Mouse (Mus musculus): ENCODE measurements around the gene H2al1f.
"Not testable (repeated sequence)": the region's sequence is repeated elsewhere in the genome, so short reads cannot be mapped to it uniquely, and the experiment has no call there.

H2al1f gene

GRCm38 (mm10) chrX:11314858-11315257 lies at the start of gene H2al1f:
H2al1f (plus strand) TSS chrX:11315158.
- not testable (repeated sequence) for DNase-seq (ENCODE audit: low read depth in 2 of 2, low spot score in 2 of 2)

DNA sequence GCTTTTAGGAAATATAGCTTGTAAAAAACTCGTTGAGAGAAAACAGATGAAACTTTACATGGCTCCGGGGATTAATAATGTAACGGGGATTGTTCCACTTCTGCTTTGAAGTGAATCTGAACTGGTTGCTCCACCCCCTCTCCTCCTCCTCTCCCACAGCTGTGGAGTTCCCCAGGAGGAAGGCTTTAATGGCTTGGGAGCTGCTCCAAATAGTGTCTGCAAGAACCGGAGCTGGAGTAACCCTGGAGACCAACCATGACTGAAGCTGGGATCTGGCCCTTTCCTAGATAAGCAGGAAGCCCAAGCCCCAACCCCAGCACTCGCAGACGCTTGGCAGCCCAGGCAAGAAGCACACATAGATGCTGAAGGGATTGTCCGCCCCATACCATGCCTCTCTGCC lies 47.2 kb upstream of the H2al1f start:
- DNase-seq (ENCODE audit: low read depth in 2 of 2, low spot score in 2 of 2): no peak

- DNase-seq (ENCODE audit: low read depth in 2 of 2, low spot score in 2 of 2): no peak
Observed at GRCm38 (mm10) chrX:11269074-11269473, 45.9 kb upstream of the H2al1f start.

DNA sequence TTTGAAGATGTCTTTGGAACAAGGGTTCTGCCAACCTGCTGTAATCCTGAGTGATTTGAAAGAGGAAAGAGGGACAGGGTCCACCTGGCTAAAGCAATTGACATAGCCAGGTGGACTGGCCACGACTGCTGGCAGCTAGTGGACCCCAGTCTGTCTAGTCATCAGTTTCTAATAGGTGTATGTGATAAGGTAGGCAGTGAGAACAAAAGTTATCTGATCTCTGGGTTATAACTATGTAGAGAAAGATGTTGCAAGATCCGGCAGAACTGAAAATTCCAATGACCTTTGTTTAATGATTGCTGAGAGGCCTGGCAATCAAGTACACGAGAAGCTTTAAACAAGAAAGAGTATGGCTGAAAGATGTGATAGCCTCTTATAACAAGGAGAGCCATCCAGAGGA lies 41.8 kb upstream of the H2al1f start:
- DNase-seq (ENCODE audit: low read depth in 2 of 2, low spot score in 2 of 2): no peak

GRCm38 (mm10) chrX:11277083-11277482 lies 37.9 kb upstream of the H2al1f start:
- no peak for DNase-seq (ENCODE audit: low read depth in 2 of 2, low spot score in 2 of 2)

- DNase-seq (ENCODE audit: low read depth in 2 of 2, low spot score in 2 of 2): no peak
Observed at GRCm38 (mm10) chrX:11280741-11281140, 34.2 kb upstream of the H2al1f start.

- DNase-seq (ENCODE audit: low read depth in 2 of 2, low spot score in 2 of 2): no peak
Observed at GRCm38 (mm10) chrX:11288306-11288882, 26.6 kb upstream of the H2al1f start.

- DNase-seq (ENCODE audit: low read depth in 2 of 2, low spot score in 2 of 2): no peak
Observed at GRCm38 (mm10) chrX:11289244-11289643, 25.7 kb upstream of the H2al1f start.

- not testable (repeated sequence) for DNase-seq (ENCODE audit: low read depth in 2 of 2, low spot score in 2 of 2)
Observed at GRCm38 (mm10) chrX:11298957-11299356, 16.0 kb upstream of the H2al1f start, which contains the start of gene H2al1a. H2al1a (plus strand) TSS chrX:11299257.

DNA sequence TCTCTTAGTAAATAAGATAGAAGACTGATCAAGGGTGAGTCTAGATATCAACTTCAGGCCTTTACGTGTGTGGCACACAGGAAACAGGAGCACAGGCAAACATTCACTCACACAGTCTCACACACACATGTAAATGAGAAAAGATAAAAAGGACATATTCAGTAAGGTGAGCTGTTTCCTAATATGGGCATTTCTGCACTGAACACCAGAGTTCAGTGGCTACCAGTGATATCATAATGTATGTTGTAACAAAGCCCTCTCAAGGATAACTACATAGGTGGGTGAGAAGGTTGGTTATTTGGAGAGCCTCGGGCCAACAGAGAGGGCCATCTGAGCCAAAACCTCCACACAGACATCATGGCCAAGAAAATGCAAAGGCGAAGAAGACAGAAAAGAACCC lies 12.8 kb upstream of the H2al1f start, which contains the start of gene H2al1b:
Gene H2al1b (plus strand): TSS at position 301 of the 400 bp plus-strand sequence.
- not testable (repeated sequence) for DNase-seq (ENCODE audit: low read depth in 2 of 2, low spot score in 2 of 2)

- DNase-seq (ENCODE audit: low read depth in 2 of 2, low spot score in 2 of 2): not testable (repeated sequence)
Observed at GRCm38 (mm10) chrX:11305355-11305754, 9.6 kb upstream of the H2al1f start, which contains the start of gene H2al1c. H2al1c (plus strand) TSS chrX:11305655.

DNA sequence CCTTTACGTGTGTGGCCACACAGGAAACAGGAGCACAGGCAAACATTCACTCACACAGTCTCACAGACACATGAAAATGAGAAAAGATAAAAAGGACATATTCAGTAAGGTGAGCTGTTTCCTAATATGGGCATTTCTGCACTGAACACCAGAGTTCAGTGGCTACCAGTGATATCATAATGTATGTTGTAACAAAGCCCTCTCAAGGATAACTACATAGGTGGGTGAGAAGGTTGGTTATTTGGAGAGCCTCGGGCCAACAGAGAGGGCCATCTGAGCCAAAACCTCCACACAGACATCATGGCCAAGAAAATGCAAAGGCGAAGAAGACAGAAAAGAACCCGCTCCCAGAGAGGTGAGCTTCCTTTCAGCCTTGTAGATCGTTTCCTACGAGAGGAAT lies 6.4 kb upstream of the H2al1f start, which contains the start of gene H2al1d:
Gene H2al1d (plus strand): TSS at position 301 of the 400 bp plus-strand sequence.
- DNase-seq (ENCODE audit: low read depth in 2 of 2, low spot score in 2 of 2): not testable (repeated sequence)

GRCm38 (mm10) chrX:11311634-11312033 lies 3.3 kb upstream of the H2al1f start, which contains the start of gene H2al1e:
H2al1e (plus strand) TSS chrX:11311934.
- DNase-seq (ENCODE audit: low read depth in 2 of 2, low spot score in 2 of 2): not testable (repeated sequence)

- not testable (repeated sequence) for DNase-seq (ENCODE audit: low read depth in 2 of 2, low spot score in 2 of 2)
Observed at GRCm38 (mm10) chrX:11317956-11318355, 3.0 kb downstream of the H2al1f start, which contains the start of gene H2al1g. H2al1g (plus strand) TSS chrX:11318256.

GRCm38 (mm10) chrX:11321192-11321591 lies 6.2 kb downstream of the H2al1f start, which contains the start of gene H2al1h:
H2al1h (plus strand) TSS chrX:11321492.
- DNase-seq (ENCODE audit: low read depth in 2 of 2, low spot score in 2 of 2): not testable (repeated sequence)

GRCm38 (mm10) chrX:11324359-11324758 lies 9.4 kb downstream of the H2al1f start, which contains the start of gene H2al1i:
H2al1i (plus strand) TSS chrX:11324659.
- not testable (repeated sequence) for DNase-seq (ENCODE audit: low read depth in 2 of 2, low spot score in 2 of 2)

DNA sequence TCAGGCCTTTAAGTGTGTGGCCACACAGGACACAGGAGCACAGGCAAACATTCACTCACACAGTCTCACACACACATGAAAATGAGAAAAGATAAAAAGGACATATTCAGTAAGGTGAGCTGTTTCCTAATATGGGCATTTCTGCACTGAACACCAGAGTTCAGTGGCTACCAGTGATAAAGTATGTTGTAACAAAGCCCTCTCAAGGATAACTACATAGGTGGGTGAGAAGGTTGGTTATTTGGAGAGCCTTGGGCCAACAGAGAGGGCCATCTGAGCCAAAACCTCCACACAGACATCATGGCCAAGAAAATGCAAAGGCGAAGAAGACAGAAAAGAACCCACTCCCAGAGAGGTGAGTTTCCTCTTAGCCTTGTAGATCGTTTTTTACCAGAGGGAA lies 12.6 kb downstream of the H2al1f start, which contains the start of gene H2al1j:
Gene H2al1j (plus strand): TSS at position 301 of the 400 bp plus-strand sequence.
- DNase-seq (ENCODE audit: low read depth in 2 of 2, low spot score in 2 of 2): not testable (repeated sequence)

DNA sequence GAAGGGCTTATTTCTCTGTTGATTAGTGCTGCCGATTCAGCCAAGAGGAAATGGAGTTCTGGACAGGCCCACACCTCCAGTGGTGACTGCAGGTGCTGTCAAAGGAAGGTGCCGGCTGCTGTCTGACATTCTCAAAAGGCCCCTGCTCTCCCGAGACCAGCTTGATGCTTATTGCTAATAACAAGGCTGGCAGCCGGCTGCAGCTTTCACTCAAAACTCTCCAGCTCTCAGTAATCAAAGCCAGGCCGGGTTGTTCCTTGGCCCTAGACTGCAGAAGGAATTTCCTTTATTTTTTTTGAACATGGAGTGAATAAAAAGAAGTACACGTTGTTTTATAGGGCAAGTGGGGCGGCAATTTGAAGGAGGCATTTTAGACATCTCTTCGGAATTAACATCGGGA lies 30.8 kb downstream of the H2al1f start:
- DNase-seq (ENCODE audit: low read depth in 2 of 2, low spot score in 2 of 2): no peak

- no peak for DNase-seq (ENCODE audit: low read depth in 2 of 2, low spot score in 2 of 2)
Observed at GRCm38 (mm10) chrX:11346756-11347155, 31.8 kb downstream of the H2al1f start.

DNA sequence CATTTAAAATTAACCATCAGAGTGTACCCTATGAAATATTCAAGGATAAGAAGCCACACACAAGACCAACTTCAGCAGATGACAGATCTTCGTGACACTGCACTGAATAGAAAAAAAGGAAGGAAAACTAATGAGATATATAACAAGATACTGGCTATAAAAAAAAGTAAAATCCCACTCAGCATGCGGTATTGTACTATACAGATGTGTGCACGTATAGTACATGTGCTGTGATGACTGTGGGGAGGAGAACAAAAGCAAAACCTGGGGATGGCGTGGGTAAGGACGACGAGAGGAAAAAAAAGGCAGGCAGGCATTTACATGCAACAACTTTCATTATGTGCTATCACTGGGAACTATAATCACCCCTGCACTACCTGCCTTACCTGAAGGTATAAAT lies 45.9 kb downstream of the H2al1f start:
- DNase-seq (ENCODE audit: low read depth in 2 of 2, low spot score in 2 of 2): no peak

GRCm38 (mm10) chrX:11361261-11361660 lies 46.3 kb downstream of the H2al1f start:
- DNase-seq (ENCODE audit: low read depth in 2 of 2, low spot score in 2 of 2): no peak

DNA sequence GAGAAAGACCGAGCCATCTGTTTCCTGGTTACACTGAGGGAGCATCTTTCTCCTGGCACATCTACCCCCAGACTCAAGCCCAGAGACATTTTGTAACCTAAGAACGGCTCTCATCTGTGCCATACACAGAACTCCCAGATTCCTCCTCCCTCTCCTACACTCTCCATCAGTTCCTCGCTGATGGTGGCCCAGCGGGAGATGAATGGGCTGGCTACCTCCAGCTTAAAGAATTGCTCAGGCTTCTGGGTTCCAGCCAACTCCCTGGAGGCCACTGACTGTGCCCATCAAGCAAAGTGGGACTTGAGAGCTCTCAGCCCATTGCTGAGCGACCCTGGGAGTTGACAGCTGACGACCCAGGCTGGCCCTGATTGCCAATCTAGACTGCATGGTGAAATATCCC lies 48.9 kb downstream of the H2al1f start:
- DNase-seq (ENCODE audit: low read depth in 2 of 2, low spot score in 2 of 2): no peak

All from CD8-positive naive resting alpha-beta T cell, adult 2 months (primary cell).